Mouse (Mus musculus): ENCODE measurements around the gene Ahnak. TPM values are rescaled to one million over a fixed set of nuclear protein-coding genes. Genes with fewer than 3 reads are reported as not detected.
A peak's percentile ranks its signal among the peaks of the same experiment; 100 is the strongest.

The Ahnak gene
- polyA plus RNA-seq, 1 experiment from 2014 or later: 25.0 TPM

DNA sequence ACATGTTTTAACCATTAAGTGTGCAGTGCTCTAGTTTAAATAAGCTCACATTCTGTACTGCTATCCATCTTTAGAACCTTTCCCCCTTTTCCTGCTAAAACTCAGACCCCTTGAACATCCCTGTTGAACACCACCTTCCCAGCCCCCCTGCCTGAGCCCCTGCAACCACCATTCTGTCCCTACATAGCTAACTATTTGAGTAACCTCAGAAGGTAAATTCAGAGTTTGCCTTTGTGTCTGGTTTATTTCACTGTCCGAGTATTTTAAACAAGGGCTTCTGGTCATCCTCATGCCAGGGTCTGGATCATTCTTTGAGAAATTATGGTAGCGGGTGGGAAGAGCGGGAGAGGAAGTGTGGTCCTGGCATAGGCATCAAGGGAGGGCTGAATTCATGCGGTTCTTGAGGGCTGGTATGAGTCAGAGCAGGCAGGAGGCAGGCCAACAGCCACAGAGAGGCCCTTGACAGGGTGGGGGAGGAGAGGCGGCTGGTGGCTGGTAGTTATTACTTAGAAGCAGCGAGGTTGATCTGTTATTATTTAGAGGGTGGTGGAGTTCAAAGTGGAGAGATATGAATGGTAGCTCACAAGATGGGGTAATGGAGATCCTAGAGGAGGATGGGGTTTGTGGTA, 63.8 kb downstream of the Ahnak start:
- 0 out of 2 replicates have a peak overlapping the region, but pooled peaks have one; percentile 19 for H3K27ac ChIP-seq
- H3K4me1 ChIP-seq (replicated peaks): peaks cover 11% of the 10 kb centered on the region
- no peak overlapping the region for H3K4me2 ChIP-seq (replicated peaks)
- no peaks in the 10 kb centered on the region for H3K27me3 ChIP-seq (replicated peaks)
- no peak overlapping the region for H3K4me3 ChIP-seq (replicated peaks)
- no peaks in the 10 kb centered on the region for H3K36me3 ChIP-seq
- peak; percentile 85 for ATAC-seq
- WGBS: 23% methylated on average over 6 of the region's 6 CpGs
- H3K9me3 ChIP-seq: no peaks in the 10 kb centered on the region
- no peak overlapping the region for H3K9ac ChIP-seq

DNA sequence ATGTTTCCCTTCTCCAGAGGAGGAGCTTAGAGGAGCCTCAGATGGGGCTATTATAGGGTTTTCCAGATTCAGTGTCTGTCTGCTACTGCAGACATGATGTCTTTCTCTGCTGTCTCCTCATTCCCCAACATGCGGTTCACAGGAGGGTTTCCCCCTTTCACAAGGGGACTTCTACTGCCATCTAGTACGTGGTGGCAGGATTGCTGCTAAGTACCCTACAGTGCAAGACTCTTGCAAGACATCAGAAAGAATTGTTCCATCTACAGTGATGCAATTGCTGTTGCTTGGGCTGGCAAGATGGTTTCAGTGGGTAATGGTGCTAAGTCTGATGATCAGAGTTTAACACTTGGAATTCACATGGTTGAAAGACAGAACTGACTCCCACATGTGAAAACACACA, 66.1 kb downstream of the Ahnak start:
- 33% methylated on average over 2 of the region's 2 CpGs for WGBS
- Histone ChIP-seq H3K27ac (no peak overlapping the region), H3K4me3 (replicated peaks) (no peak overlapping the region), H3K4me2 (replicated peaks) (no peak overlapping the region), H3K9me3 (no peaks in the 10 kb centered on the region), H3K9ac (no peak overlapping the region), H3K36me3 (no peaks in the 10 kb centered on the region), H3K4me1 (replicated peaks) (peaks cover 10% of the 10 kb centered on the region; the same call in 1 of the 2 replicates), H3K27me3 (replicated peaks) (no peaks in the 10 kb centered on the region)
- no peak for ATAC-seq

DNA sequence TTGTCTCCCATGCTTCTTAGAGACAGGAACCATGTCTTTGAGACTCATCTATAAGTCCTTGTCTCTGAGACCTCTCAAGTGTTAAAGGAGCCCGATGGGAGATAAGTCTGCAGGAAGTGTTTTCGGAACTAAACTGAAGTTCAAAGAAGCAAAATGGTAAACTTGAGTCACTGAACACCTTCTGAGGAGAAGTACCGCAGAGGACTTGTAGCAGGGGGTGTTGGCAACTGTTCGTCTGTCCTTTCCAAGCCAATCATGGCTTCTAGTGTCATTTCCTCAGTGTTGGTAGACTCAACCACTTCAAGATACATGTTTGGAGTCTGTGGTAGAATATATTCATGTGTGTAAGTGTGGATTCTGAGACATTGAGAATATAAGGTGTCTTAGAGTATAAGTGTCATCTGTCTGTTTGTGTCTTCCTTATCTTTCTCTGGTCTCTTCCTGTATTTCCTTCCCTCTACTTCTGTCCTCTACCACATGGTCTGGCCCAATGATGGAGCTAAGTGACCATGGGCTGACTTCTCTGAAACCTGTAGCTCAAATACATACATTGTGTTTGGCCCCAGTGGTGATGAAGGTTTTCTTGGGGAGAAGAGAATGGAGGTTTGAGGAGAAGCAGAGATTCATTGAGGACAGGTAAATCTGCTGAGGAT, 66.7 kb downstream of the Ahnak start:
- Histone ChIP-seq H3K9me3 (no peaks in the 10 kb centered on the region), H3K27ac (no peak overlapping the region), H3K27me3 (replicated peaks) (no peaks in the 10 kb centered on the region), H3K36me3 (no peaks in the 10 kb centered on the region), H3K4me2 (replicated peaks) (no peak overlapping the region), H3K4me1 (replicated peaks) (peaks cover 10% of the 10 kb centered on the region; the same call in 1 of the 2 replicates), H3K9ac (no peak overlapping the region), H3K4me3 (replicated peaks) (no peak overlapping the region)
- 88% methylated on average over 4 of the region's 4 CpGs for WGBS
- no peak for ATAC-seq

DNA sequence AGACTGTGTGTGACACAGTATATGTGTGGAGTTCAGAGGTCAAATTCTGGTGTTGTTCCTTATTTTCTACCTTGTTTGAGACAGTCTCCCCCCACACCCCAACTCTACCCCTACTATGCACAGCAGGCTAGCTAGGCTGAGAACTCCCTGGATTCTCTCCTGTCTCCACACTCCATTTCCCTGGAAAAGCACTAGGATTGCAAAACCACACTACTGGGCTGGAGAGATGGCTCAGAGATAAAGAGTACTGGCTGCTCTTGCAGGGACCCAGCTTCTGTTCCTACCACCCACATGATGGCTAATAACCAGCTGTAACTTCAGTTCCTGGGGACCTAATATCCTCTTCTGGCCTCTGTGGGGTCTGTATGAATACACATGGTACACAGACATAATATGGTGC, 68.6 kb downstream of the Ahnak start:
- H3K4me2 ChIP-seq (replicated peaks): no peak overlapping the region
- H3K27ac ChIP-seq: no peak overlapping the region
- no peak overlapping the region for H3K4me3 ChIP-seq (replicated peaks)
- ATAC-seq: no peak
- H3K4me1 ChIP-seq (replicated peaks): peaks cover 10% of the 10 kb centered on the region; the same call in 1 of the 2 replicates
- no peak overlapping the region for H3K9ac ChIP-seq
- H3K9me3 ChIP-seq: no peaks in the 10 kb centered on the region
- H3K27me3 ChIP-seq (replicated peaks): no peaks in the 10 kb centered on the region
- no peaks in the 10 kb centered on the region for H3K36me3 ChIP-seq

DNA sequence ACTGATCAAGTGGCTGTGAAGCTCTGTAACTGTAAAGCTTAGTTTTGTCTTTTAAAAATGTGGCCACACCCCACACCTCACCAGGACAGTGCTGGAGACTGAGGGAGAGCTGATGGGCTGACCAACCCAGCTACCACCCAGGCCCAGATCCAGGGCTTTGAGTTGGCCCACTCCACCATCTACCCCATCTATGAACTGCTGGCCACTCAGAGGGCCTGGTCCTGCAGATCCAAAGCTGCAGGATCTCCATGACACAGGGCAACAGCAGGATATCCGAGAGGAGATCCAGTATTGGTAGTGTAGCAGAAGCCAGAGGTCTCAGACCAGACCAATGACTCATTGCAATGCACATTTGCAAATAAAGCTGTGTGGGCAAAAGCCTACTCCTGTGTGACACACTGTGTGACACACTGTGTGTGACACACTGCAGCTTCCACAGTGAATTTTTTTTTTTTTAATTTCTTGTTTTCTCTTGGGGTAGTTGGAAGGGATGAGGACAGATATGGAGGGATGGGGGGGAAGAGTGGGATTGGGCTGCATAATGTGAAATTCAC, 69.3 kb downstream of the Ahnak start:
- Histone ChIP-seq H3K4me3 (replicated peaks) (no peak overlapping the region), H3K4me1 (replicated peaks) (peaks cover 3% of the 10 kb centered on the region; the same call in 1 of the 2 replicates), H3K27me3 (replicated peaks) (no peaks in the 10 kb centered on the region), H3K36me3 (no peaks in the 10 kb centered on the region), H3K9ac (no peak overlapping the region), H3K4me2 (replicated peaks) (no peak overlapping the region), H3K27ac (no peak overlapping the region), H3K9me3 (no peaks in the 10 kb centered on the region)
- 80% methylated on average over 1 of the region's 1 CpGs for WGBS
- ATAC-seq: no peak

DNA sequence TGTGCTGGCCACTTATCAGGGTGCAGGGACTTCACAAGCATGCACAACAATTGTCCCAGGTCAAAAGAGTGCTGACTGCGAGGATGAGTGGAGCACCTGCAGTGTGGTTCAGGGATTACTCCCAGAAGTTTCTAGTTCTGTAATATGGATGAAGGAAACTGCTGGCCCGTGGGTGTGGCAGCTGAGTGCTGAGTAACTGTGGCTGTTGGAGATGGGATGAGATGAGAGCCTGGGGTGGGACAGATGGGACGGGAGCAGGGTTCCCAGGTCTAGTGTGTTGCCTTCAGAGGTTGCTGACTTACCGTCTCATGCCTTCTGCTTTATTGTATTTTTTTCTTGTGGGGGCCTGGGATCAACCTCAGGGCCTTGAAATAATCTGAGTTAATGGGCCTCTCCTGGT, 69.9 kb downstream of the Ahnak start:
- Histone ChIP-seq H3K4me3 (replicated peaks) (no peak overlapping the region), H3K9ac (no peak overlapping the region), H3K4me1 (replicated peaks) (no peaks in the 10 kb centered on the region), H3K4me2 (replicated peaks) (no peak overlapping the region), H3K27ac (no peak overlapping the region), H3K36me3 (no peaks in the 10 kb centered on the region), H3K9me3 (no peaks in the 10 kb centered on the region), H3K27me3 (replicated peaks) (no peaks in the 10 kb centered on the region)
- 78% methylated on average over 4 of the region's 4 CpGs for WGBS
- no peak for ATAC-seq

DNA sequence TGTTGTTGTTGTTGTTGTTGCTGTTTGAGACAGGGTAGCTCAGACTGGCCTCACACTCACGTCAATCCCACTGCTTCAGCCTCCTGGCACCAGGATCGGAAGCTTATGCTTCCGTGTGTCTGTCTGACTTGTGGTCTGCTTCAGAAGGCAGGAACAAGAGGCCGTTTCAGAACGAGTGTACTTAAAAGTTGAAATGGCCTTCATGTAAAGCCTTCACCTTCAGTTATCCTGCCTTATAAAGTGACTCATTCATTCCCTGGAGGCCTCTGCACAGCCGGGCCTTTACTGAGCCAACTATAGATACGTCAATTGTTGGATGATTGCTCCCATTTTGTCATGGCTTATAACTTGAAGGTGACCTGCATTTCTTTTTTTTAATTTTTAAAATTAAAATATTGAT, 70.3 kb downstream of the Ahnak start:
- Histone ChIP-seq H3K4me2 (replicated peaks) (no peak overlapping the region), H3K36me3 (no peaks in the 10 kb centered on the region), H3K4me1 (replicated peaks) (no peaks in the 10 kb centered on the region), H3K4me3 (replicated peaks) (no peak overlapping the region), H3K9ac (no peak overlapping the region), H3K27me3 (replicated peaks) (no peaks in the 10 kb centered on the region), H3K27ac (no peak overlapping the region), H3K9me3 (no peaks in the 10 kb centered on the region)
- WGBS: 68% methylated on average over 7 of the region's 7 CpGs
- no peak for ATAC-seq

DNA sequence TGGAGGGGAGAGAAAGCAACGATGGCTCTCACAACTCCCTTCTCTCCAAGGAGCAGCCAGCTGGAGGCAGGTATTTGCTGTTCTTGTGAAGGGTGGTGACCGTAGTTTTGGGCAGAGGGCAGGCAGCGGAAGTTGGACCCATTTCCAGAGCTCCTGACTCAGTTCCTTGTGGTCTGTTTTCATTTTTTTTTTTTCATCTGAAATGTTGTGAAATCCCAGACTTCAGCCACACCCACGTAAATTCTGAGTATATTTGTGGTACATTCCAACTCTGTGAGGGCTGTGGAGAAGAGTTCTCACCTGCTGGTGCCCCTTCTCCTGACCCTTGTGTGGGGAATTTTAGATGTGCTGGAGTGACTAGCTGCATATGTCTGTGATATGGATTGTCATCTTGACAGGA, 71.0 kb downstream of the Ahnak start:
- Histone ChIP-seq H3K4me3 (replicated peaks) (no peak overlapping the region), H3K4me1 (replicated peaks) (no peaks in the 10 kb centered on the region), H3K27ac (no peak overlapping the region), H3K9ac (no peak overlapping the region), H3K27me3 (replicated peaks) (no peaks in the 10 kb centered on the region), H3K4me2 (replicated peaks) (no peak overlapping the region), H3K36me3 (no peaks in the 10 kb centered on the region), H3K9me3 (no peaks in the 10 kb centered on the region)
- WGBS: 69% methylated on average over 4 of the region's 4 CpGs
- ATAC-seq: no peak

DNA sequence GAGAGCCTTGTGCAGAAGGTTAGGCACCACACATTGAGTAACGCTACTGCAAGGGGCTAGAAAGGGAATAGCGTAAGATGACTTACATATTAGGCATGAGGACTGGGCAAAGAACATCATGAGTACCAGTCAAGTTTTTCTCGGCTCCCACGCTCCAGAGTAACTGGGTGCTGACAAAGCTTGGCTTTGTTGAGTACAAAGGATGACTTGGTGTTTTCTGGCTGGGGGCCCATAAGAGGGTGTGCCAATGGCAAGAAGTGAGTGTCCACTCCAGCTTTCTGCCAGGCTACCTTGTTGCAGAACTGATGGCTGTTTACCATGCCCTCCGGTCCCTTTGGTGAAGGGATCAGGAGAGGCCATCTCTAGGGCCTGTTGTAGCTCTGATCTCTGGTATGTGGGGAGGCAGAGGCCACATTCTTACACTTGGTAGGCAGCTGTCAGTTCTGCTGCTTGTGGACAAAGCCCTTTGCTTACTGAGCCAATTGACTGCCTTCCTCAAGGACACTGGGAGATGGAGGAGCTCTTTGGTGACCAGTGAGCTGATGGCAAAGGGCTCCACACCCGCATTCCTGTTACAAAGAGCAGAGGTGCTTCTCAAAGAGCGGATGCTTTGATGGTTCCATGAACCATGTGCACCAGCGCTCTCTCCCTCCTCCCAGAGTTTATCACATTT, 72.3 kb downstream of the Ahnak start:
- no peak overlapping the region for H3K4me2 ChIP-seq (replicated peaks)
- H3K27me3 ChIP-seq (replicated peaks): no peaks in the 10 kb centered on the region
- ATAC-seq: no peak
- no peak overlapping the region for H3K4me3 ChIP-seq (replicated peaks)
- H3K4me1 ChIP-seq (replicated peaks): peaks cover 9% of the 10 kb centered on the region
- no peaks in the 10 kb centered on the region for H3K9me3 ChIP-seq
- H3K27ac ChIP-seq: no peak overlapping the region
- H3K9ac ChIP-seq: no peak overlapping the region
- no peaks in the 10 kb centered on the region for H3K36me3 ChIP-seq
- 88% methylated on average over 8 of the region's 8 CpGs for WGBS

DNA sequence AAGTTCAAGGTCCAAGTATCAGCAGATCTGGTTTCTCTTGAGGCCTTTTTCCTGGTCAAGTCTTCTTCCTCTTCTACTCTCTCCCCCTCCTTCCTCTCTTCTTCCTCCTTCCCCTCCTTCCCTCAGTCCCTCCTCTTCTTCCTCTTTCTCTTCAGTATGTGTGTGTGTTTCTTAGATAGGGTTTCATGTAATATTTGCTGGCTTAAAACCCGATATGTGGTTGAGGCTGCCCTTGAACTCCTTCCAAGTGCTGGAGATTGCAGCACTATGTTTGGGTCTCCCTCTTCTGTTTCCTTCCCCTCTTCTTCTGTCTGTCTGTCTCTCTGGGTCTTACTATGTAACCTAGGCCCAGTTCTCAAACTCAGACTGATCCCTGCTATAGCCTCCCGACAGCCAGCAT, 73.7 kb downstream of the Ahnak start:
- H3K9me3 ChIP-seq: no peaks in the 10 kb centered on the region

DNA sequence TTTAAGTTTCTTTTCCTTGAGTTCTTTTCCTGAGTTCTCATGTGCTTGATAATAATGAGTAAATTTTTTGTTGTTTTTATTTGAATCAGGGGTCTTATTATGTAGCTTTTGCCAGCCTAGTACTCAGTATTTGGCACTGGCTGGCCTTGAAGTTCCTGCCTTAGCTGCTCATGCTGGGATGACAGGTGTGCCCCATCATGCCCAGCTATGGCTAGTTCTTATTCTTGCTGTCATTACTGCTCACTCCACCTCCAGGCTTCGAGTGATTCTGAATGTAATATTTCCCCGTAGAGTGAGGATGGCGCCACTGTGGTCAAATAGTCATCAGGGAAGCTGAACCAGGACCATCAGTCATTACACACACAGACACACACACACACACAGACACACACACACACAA, 74.7 kb downstream of the Ahnak start:
- no peak overlapping the region for H3K4me3 ChIP-seq (replicated peaks)
- ATAC-seq: no peak
- no peak overlapping the region for H3K27ac ChIP-seq
- no peaks in the 10 kb centered on the region for H3K9me3 ChIP-seq
- no peaks in the 10 kb centered on the region for H3K36me3 ChIP-seq
- no peaks in the 10 kb centered on the region for H3K27me3 ChIP-seq (replicated peaks)
- peaks cover 21% of the 10 kb centered on the region for H3K4me1 ChIP-seq (replicated peaks)
- H3K4me2 ChIP-seq (replicated peaks): no peak overlapping the region
- no peak overlapping the region for H3K9ac ChIP-seq
- WGBS: 92% methylated on average over 3 of the region's 3 CpGs

More for the DNA sequence above, 73.7 kb downstream of the Ahnak start:
- no peak overlapping the region for H3K9ac ChIP-seq
- WGBS: 95% methylated on average over 2 of the region's 2 CpGs
- H3K4me1 ChIP-seq (replicated peaks): peaks cover 16% of the 10 kb centered on the region
- no peaks in the 10 kb centered on the region for H3K27me3 ChIP-seq (replicated peaks)
- H3K27ac ChIP-seq: no peak overlapping the region
- no peak overlapping the region for H3K4me3 ChIP-seq (replicated peaks)
- no peak for ATAC-seq
- H3K36me3 ChIP-seq: no peaks in the 10 kb centered on the region
- no peak overlapping the region for H3K4me2 ChIP-seq (replicated peaks)

DNA sequence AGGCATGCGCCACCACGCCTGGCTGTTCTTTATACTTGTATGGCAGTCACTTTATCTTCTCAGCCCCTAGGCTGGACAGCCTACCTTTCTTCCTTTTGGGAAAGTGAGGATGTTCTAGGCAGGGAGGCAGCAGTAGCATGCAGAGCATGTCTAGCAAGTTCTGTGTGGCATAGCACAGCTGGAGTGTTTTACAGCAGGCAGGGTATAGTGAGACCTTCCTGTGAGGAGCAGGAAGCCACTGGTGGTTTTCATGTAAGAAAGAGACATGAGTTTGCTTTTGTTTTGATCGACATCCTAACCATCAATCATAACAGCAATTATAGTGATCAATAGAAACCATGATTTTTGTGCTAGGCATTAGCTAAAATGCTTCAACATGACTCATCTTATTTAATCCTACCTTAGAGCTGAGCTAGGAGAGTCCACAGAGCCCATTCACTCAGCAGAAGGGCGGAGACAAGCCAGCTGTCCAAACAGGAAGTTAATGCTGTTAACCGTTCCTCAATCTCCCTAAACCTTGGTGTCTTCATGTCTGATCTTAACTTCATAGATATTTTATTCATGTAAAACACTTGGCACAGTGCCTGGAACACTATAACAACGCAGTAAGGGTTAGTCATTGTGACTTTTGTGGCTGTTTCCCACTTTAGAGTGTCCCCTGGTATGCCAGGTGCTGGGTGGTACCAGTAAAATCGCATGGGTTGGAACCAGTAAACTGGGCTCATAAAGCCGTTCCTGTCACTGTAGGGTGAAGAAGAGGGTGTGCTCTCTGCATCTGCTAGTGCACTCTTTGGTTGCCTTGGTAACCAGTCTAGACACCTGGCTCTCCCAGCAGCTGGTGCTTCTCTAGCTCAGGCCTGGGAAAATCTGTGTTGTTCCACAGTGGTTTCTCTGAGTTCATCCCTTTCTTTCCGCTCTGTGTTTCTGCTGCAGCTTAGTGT, 76.8 kb downstream of the Ahnak start:
- H3K4me3 ChIP-seq (replicated peaks): no peak overlapping the region
- H3K9ac ChIP-seq: no peak overlapping the region
- H3K4me2 ChIP-seq (replicated peaks): 0 out of 2 replicates have a peak overlapping the region, but pooled peaks have one; percentile 6
- no peaks in the 10 kb centered on the region for H3K36me3 ChIP-seq
- H3K27ac ChIP-seq: peak overlapping the region; percentile 72
- peaks cover 35% of the 10 kb centered on the region for H3K4me1 ChIP-seq (replicated peaks)
- no peaks in the 10 kb centered on the region for H3K27me3 ChIP-seq (replicated peaks)
- WGBS: 28% methylated on average over 9 of the region's 9 CpGs
- no peaks in the 10 kb centered on the region for H3K9me3 ChIP-seq
- peak; percentile 84 for ATAC-seq
